Mouse (Mus musculus): ENCODE results near the gene Gstm3.

GRCm38 (mm10) chr3:107974237-107974636 lies 5.2 kb upstream of the Gstm3 start:
- TF ChIP-seq CTCF (IDR thresholded peaks at IDR 0.05; ENCODE audit: extremely low read depth, insufficient read depth, insufficient read length, insufficient replicate concordance) (no peak), POLR2A (IDR thresholded peaks at IDR 0.05; ENCODE audit: low read depth, low read length) (no peak)

Data from spleen, adult 2 months (tissue).